Mouse (Mus musculus): ENCODE results near the gene Blnk. TPM values are rescaled to one million over a fixed set of nuclear protein-coding genes. Genes with fewer than 3 reads are reported as not detected.

The Blnk gene
- polyA plus RNA-seq, 1 experiment from 2014 or later: 0.75 TPM

DNA sequence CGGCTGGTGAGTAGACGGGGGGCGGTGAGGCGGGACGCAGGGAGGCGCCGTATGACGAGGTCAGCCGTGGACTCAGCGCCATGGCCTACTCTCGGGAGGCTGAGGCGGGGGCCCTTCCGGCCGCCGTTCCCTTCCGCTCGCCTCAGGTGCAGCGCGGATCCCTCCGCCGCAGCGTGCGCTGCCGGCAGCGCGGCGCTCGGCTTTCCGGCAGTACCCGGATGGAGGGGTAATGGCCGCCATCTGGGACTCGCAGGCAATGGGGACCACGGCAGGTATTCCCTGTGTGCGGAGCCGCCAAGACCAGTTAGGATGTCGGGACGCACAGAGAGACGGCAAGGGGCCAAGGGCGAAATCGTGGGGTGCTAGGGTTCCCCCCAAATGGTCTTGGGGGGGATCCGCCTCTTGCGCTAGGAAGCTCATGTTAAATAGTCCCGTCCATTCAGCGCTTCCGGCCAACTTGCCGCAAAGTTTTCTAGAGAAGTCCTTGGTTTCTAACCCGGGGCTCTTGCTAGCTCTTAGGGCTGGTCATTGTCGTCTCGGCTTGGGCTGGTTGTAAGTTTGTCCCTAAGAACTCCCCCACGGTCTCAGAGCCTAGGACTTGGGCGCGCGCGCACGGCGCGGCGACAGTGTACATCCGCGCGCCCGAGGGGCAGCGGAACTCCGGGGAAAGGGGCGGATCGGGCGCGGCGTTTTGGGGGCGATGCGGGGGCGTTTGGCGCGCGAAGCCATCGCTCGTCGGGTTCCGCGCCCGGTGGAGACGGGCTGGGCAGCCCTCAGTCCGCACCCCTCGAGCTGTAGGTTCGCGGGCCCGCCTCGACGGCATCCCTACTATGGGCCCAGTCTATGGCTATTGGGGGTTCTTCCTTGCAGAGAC, 99.6 kb downstream of the Blnk start, which contains the start of gene Zfp518a:
TSS of gene Zfp518a (plus strand) at position 187 of the 874 bp plus-strand sequence.
- H3K4me3 ChIP-seq (ENCODE audit: low read length): peak within 1 kb of the TSS; percentile 93
- under 1% methylated on average over 89 of the region's 89 CpGs for WGBS
- H3K4me2 ChIP-seq (ENCODE audit: low read depth, low read length): peak within 1 kb of the TSS; percentile 84
- peak; percentile 77 for ATAC-seq (replicated peaks; ENCODE audit: extremely low read depth, insufficient read depth, low FRiP score)
- peak within 1 kb of the TSS; percentile 91 for H3K27ac ChIP-seq (ENCODE audit: low read length)
- H3K27me3 ChIP-seq (ENCODE audit: control insufficient read depth, insufficient read depth, low read length): peaks cover 24% of the 10 kb centered on the region
- H3K36me3 ChIP-seq (ENCODE audit: control insufficient read depth, insufficient read depth): no peaks in the 10 kb centered on the region
- H3K9ac ChIP-seq (ENCODE audit: low read length): peak within 1 kb of the TSS; percentile 85
- peaks cover 3% of the 10 kb centered on the region; the same call in 1 of the 2 replicates for H3K4me1 ChIP-seq (ENCODE audit: control insufficient read depth, insufficient read depth, low read length)
- peaks cover 8% of the 10 kb centered on the region for H3K9me3 ChIP-seq (replicated peaks; ENCODE audit: control insufficient read depth, low read length)

DNA sequence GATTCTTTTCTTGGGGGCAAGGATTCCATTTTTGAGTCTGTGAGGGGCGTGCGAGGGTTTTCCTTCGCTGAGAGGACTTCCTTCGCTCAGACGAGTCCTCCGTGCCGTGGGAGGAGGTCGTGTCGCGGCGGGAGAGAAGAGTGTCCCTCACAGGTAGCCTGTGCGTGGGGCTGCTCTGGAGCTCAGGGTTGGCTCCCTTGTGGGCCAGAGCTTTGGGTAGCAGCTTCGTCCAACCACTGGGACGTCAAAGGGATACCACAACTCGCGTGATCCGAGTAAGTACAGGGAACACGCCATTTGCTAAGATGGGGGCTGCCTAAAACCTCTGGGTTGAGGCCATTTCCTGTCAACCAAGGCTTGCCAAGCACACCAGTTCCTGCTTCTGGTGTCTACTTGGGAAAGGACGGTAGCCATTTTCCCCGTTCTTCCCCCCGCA, 100.2 kb downstream of the Blnk start:
- H3K4me3 ChIP-seq (ENCODE audit: low read length): peak overlapping the region; percentile 93
- peak overlapping the region; percentile 91 for H3K27ac ChIP-seq (ENCODE audit: low read length)
- H3K4me2 ChIP-seq (ENCODE audit: low read depth, low read length): peak overlapping the region; percentile 84
- H3K9me3 ChIP-seq (replicated peaks; ENCODE audit: control insufficient read depth, low read length): peaks cover 8% of the 10 kb centered on the region
- H3K36me3 ChIP-seq (ENCODE audit: control insufficient read depth, insufficient read depth): no peaks in the 10 kb centered on the region
- WGBS: 45% methylated on average over 21 of the region's 21 CpGs
- peaks cover 28% of the 10 kb centered on the region for H3K27me3 ChIP-seq (ENCODE audit: control insufficient read depth, insufficient read depth, low read length)
- peak overlapping the region; percentile 85 for H3K9ac ChIP-seq (ENCODE audit: low read length)
- ATAC-seq (replicated peaks; ENCODE audit: extremely low read depth, insufficient read depth, low FRiP score): 0 out of 2 replicates have a peak, but pooled peaks have one; percentile 43
- peaks cover 3% of the 10 kb centered on the region; the same call in 1 of the 2 replicates for H3K4me1 ChIP-seq (ENCODE audit: control insufficient read depth, insufficient read depth, low read length)

DNA sequence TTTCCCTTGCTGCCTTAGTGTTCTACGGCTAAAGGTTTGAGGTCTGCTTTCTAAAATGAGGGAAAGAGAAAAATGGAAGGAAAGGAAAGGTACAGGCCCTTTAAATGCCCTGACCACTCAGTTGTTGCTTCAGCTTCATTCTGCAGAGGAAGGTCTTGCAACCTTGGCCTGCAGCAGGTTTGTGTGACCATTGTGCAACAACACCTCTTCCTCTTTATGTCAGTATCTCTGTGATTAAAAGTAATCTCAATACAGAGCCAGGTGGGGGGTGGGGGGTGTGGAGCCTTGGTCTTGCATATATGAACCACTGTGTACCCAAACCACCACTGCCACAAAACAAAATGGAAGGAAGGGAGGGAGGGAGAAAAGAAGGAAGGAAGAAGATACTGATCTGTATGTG, 105.4 kb downstream of the Blnk start:
- WGBS: 75% methylated on average over 1 of the region's 1 CpGs
- H3K4me1 ChIP-seq (ENCODE audit: control insufficient read depth, insufficient read depth, low read length): no peaks in the 10 kb centered on the region
- H3K9me3 ChIP-seq (replicated peaks; ENCODE audit: control insufficient read depth, low read length): peaks cover 3% of the 10 kb centered on the region
- peaks cover 54% of the 10 kb centered on the region for H3K27me3 ChIP-seq (ENCODE audit: control insufficient read depth, insufficient read depth, low read length)
- H3K36me3 ChIP-seq (ENCODE audit: control insufficient read depth, insufficient read depth): no peaks in the 10 kb centered on the region
- no peak overlapping the region for H3K4me3 ChIP-seq (ENCODE audit: low read length)
- H3K4me2 ChIP-seq (ENCODE audit: low read depth, low read length): no peak overlapping the region
- no peak overlapping the region for H3K27ac ChIP-seq (ENCODE audit: low read length)
- H3K9ac ChIP-seq (ENCODE audit: low read length): no peak overlapping the region
- ATAC-seq (replicated peaks; ENCODE audit: extremely low read depth, insufficient read depth, low FRiP score): no peak

DNA sequence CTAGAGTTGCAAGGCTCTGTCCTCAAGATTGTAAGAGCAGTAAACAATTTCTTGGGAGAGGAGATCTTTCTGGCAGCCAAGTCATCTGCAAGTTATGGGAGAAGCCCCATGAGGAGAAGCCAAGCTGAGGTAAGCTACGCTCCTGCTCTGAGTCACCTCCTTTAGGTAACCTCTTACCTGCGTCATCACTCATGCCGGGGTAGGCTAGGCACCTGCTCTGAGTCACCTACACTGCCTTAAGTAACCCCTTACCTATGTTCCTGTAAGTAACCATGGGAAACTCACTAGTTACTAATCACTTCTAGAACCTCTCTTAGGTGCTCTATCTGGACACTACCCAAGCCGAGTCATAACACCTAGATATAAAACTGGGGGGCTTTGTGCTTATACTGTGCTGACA, 112.6 kb downstream of the Blnk start:
- Histone ChIP-seq H3K27me3 (ENCODE audit: control insufficient read depth, insufficient read depth, low read length) (peaks cover 56% of the 10 kb centered on the region), H3K27ac (ENCODE audit: low read length) (no peak overlapping the region), H3K36me3 (ENCODE audit: control insufficient read depth, insufficient read depth) (no peaks in the 10 kb centered on the region), H3K9ac (ENCODE audit: low read length) (no peak overlapping the region), H3K4me3 (ENCODE audit: low read length) (no peak overlapping the region), H3K9me3 (replicated peaks; ENCODE audit: control insufficient read depth, low read length) (no peaks in the 10 kb centered on the region), H3K4me1 (ENCODE audit: control insufficient read depth, insufficient read depth, low read length) (no peaks in the 10 kb centered on the region), H3K4me2 (ENCODE audit: low read depth, low read length) (no peak overlapping the region)
- 77% methylated on average over 4 of the region's 4 CpGs for WGBS
- ATAC-seq (replicated peaks; ENCODE audit: extremely low read depth, insufficient read depth, low FRiP score): no peak

Small RNAs within 50 kb of the gene (microRNA-seq; reads per million reads assigned to microRNA genes)
- gene Mir8092: not detected

Other genes starting within 250 kb of the Blnk start
- gene Cc2d2b, start 245.8 kb downstream of the Blnk start, polyA plus RNA-seq (2015; fragmentation: Nextera tagmentation; extraction: Ambion mirVana): not detected in 2 replicates
- gene Ccnj, start 163.3 kb downstream of the Blnk start, polyA plus RNA-seq (2015; fragmentation: Nextera tagmentation; extraction: Ambion mirVana): 6.3 and 6.6 TPM in 2 replicates
- gene Zfp518a, start 99.8 kb downstream of the Blnk start, polyA plus RNA-seq (2015; fragmentation: Nextera tagmentation; extraction: Ambion mirVana): 6.3 and 6.9 TPM in 2 replicates
- gene Dntt, start 34.7 kb upstream of the Blnk start, polyA plus RNA-seq (2015; fragmentation: Nextera tagmentation; extraction: Ambion mirVana): 0.28 TPM in 1 of 2 replicates, not detected in the other
- not detected in 2 replicates for gene Opalin, start 82.6 kb upstream of the Blnk start, polyA plus RNA-seq (2015; fragmentation: Nextera tagmentation; extraction: Ambion mirVana)
- 0.12 and 0.20 TPM in 2 replicates for gene Tll2, start 212.3 kb upstream of the Blnk start, polyA plus RNA-seq (2015; fragmentation: Nextera tagmentation; extraction: Ambion mirVana)

Data from heart, embryonic 16.5 days (tissue).